Mouse (Mus musculus) left cerebral cortex, adult 18-20 months (tissue): ENCODE results near the gene Megf6. TPM values are rescaled to one million over a fixed set of nuclear protein-coding genes. Genes with fewer than 3 reads are reported as not detected.

Experiments
- DNase-seq, 2 experiments: peaks; one replicate each; pipeline ENCODE4 v3.0.0; 2021 to 2022; ENCODE audit warnings: low spot score in 2 of 2, mixed read lengths in 1 of 2
- total RNA-seq, 2 experiments: library from RNA; stranded (reverse); gene quantifications; 2 replicates each; pipeline ENCODE4 v1.2.3; 2021

Gene Megf6
- total RNA-seq, 2 experiments from 2014 or later, result 2.5 to 5.0 TPM

DNA sequence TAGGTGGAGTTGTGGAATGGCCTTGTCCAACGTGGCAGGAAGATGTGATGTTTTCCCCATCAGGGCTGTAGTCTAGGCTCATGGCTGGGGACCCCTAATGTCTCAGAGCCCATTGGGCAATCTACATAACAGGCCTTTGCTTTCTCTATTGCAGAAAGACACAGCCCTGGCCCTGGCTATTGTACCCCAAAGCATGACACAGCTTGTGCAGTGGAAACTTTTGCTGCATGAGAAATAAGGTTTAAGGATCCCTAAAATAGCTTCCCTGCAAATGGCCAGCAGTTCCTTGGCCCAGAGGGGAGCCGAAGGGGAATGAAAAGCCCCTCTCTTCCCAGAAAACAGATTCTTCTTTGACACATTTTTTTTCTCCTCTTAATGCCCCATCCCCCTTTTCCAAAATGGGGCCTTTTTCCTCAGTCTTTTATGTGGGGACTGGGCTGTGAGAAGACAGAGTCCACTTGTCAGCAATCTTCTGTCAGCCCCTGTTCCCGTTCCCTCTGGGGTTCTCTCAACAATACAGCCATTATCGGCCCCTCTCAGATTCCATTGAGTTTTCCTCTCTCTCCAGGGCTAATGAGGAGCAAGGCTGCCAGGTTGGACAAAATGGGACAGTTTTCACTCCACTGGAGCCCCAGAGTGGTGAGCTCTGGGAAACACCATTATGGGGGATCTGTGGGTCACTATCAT lies 142.5 kb downstream of the Megf6 start:
- DNase-seq, result no peak

DNA sequence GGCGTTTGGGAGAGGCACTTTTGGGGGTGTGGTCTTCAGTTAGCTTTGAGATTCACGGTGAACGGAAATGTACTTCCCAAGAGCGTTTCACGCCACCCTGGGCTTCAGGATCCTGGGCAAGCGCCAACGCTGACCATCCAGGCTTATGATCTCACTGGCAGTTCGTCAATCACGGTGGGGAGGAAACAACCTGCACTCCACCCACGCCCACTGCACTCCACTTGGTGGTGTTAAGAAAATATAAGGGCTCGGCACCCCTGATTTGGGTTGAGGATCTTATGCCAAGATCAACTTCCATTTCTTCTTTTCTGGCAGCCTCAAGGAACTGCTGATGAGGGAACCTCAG lies 143.1 kb downstream of the Megf6 start:
- DNase-seq, result no peak

Other genes starting within 250 kb of the Megf6 start
- gene A430005L14Rik, start 213.5 kb upstream of the Megf6 start, total RNA-seq, result 10 to 100 TPM; 25.3 to 25.6 TPM
- 10 to 100 TPM; 12.7 to 14.8 TPM for gene Dffb, start 195.6 kb upstream of the Megf6 start, total RNA-seq
- 10 to 100 TPM; 33.2 to 33.9 TPM for gene Cep104, start 195.5 kb upstream of the Megf6 start, total RNA-seq
- 10 to 100 TPM; 59.7 to 69.2 TPM for gene Lrrc47, start 159.0 kb upstream of the Megf6 start, total RNA-seq
- gene Smim1, start 144.5 kb upstream of the Megf6 start, total RNA-seq, result 10 to 100 TPM; 10.0 to 15.0 TPM
- gene Ccdc27, start 128.1 kb upstream of the Megf6 start, total RNA-seq, result not detected
- under 1 TPM; 0.26 to 0.86 TPM for gene Trp73, start 30.5 kb upstream of the Megf6 start, total RNA-seq
- 10 to 100 TPM; 31.3 to 34.8 TPM for gene Wrap73, start 28.4 kb upstream of the Megf6 start, total RNA-seq
- gene Tprgl, start 10.1 kb upstream of the Megf6 start, total RNA-seq, result 100 to 1,000 TPM; 172 to 194 TPM
- gene Arhgef16, start 130.9 kb downstream of the Megf6 start, total RNA-seq, result 1 to 10 TPM; 1.2 TPM
- not detected for gene B230104I21Rik, start 165.4 kb downstream of the Megf6 start, total RNA-seq